Mouse (Mus musculus) layer of hippocampus, adult 2 months (tissue): Measurements from ENCODE around the gene Foxn3. TPM values are rescaled to one million over a fixed set of nuclear protein-coding genes. Genes with fewer than 3 reads are reported as not detected.

Experiments used
- DNase-seq, 2 experiments: peaks; one replicate each; pipeline ENCODE4 v3.0.0; 2022; ENCODE audit warnings: low spot score in 2 of 2
- H3K27ac ChIP-seq: fragments of 200-600 bp; 2 replicates; pipeline ENCODE4 v1.8.1; 2022
- H3K4me3 ChIP-seq: fragments of 200-600 bp; 2 replicates; pipeline ENCODE4 v1.8.1; 2022; ENCODE audit warnings: mild to moderate bottlenecking
- CTCF ChIP-seq: fragments of 200-600 bp; conservative IDR thresholded peaks from 2 replicates; pipeline ENCODE4 v1.8.1; 2022; ENCODE audit warnings: antibody characterized with exemption, mild to moderate bottlenecking, moderate library complexity
- total RNA-seq, 2 experiments: library from RNA; stranded (reverse); gene quantifications; 2 replicates each; pipeline ENCODE4 v1.2.3; 2021

The Foxn3 gene
- total RNA-seq, 2 experiments from 2014 or later, result 45.9 to 53.7 TPM

- TF ChIP-seq CTCF, result no peak
- Histone ChIP-seq H3K27ac (no peak overlapping the region), H3K4me3 (no peak overlapping the region)
- no peak for DNase-seq
Observed at GRCm38 (mm10) chr12:99349650-99349997, 213.8 kb downstream of the Foxn3 start.

- no peak for DNase-seq
- TF ChIP-seq CTCF, result no peak
- H3K4me3 ChIP-seq, result no peak overlapping the region
- no peak overlapping the region for H3K27ac ChIP-seq
Observed at GRCm38 (mm10) chr12:99348940-99349649, 214.3 kb downstream of the Foxn3 start.

GRCm38 (mm10) chr12:99347512-99347911 is 215.9 kb downstream of the Foxn3 start:
- no peak overlapping the region for H3K27ac ChIP-seq
- TF ChIP-seq CTCF, result no peak
- DNase-seq, result no peak
- no peak overlapping the region for H3K4me3 ChIP-seq

DNA sequence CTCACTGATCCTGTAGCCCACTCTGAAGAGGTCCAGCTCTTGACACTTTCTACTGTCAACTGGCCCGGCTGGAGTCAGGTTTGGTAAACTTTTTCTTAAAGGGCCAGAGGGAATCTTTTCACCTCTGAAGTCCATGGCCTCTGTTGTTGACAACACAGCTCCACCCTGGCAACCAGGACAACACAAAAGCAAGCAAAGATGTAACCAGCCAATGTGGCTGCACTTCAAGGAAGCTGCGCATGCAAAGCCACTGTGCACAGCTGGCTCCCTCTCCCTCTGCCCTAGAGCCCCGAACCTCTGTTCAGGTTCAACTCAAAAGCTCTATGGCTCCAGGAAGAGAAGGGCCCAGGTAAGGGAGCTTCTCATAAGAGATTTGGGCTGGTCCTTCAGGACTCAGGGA is 216.4 kb downstream of the Foxn3 start:
- H3K4me3 ChIP-seq, result no peak overlapping the region
- no peak overlapping the region for H3K27ac ChIP-seq
- no peak for DNase-seq
- no peak for TF ChIP-seq CTCF

- DNase-seq, result no peak
- Histone ChIP-seq H3K27ac (no peak overlapping the region), H3K4me3 (no peak overlapping the region)
- no peak for TF ChIP-seq CTCF
Observed at GRCm38 (mm10) chr12:99345323-99345722, 218.1 kb downstream of the Foxn3 start.

- Histone ChIP-seq H3K27ac (peak overlapping the region; percentile 87; the same call in 1 of the 2 replicates), H3K4me3 (no peak overlapping the region)
- no peak for TF ChIP-seq CTCF
- no peak for DNase-seq
Observed at GRCm38 (mm10) chr12:99343378-99343777, 220.0 kb downstream of the Foxn3 start.

DNA sequence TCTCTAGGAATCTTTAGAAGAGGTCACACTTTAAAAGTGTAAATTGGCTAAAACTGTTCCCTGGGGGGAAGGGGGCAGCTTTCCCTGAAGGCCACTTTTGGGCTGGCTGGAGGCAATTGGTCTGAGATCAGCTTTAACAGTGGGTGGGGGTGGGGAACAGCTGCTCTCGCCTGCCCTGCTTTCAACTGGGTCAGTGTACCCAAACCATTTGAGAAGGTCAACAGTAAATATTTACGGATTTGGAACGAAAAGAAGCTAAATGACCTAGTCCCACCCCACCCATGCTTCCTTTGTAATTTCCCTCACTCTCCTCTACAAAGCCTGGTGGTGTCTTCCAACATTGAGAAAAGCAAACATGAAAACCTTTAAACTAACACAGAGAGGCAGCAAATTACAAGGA is 221.2 kb downstream of the Foxn3 start:
- Histone ChIP-seq H3K27ac (peak overlapping the region; percentile 87), H3K4me3 (no peak overlapping the region)
- TF ChIP-seq CTCF, result peak; percentile 30
- no peak for DNase-seq

GRCm38 (mm10) chr12:99341751-99342150 is 221.6 kb downstream of the Foxn3 start:
- no peak for DNase-seq
- Histone ChIP-seq H3K4me3 (no peak overlapping the region), H3K27ac (peak overlapping the region; percentile 87)
- no peak for TF ChIP-seq CTCF

- peak; percentile 44; the same call in 1 of the 2 replicates for TF ChIP-seq CTCF
- peak overlapping the region; percentile 87 for H3K27ac ChIP-seq
- DNase-seq, result no peak
- H3K4me3 ChIP-seq, result no peak overlapping the region
Observed at GRCm38 (mm10) chr12:99340418-99341182, 222.8 kb downstream of the Foxn3 start.

GRCm38 (mm10) chr12:99339640-99340325 is 223.6 kb downstream of the Foxn3 start:
- H3K4me3 ChIP-seq, result no peak overlapping the region
- DNase-seq, result peak; percentile 77 to 91
- peak overlapping the region; percentile 87 for H3K27ac ChIP-seq
- TF ChIP-seq CTCF, result no peak

DNA sequence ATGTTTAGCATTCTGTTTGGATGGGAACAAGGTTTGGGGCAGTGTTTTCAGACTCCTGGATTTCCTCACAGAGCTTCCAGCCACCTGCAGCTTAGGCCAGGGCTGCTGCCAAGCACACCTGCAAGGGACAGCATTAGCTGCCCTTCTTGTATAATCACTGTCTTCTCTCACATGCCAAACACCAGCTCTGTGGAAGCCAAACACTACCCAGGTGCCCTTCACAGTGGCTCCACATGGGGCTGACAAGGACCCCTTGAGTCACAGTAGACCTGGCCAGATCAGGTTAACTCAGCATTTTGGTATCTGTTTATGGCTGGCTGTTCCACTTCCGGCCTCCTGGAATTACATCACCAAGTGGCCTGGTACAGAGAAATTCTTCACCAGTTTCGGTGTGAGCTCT is 224.6 kb downstream of the Foxn3 start:
- DNase-seq, result no peak
- H3K4me3 ChIP-seq, result no peak overlapping the region
- H3K27ac ChIP-seq, result peak overlapping the region; percentile 87
- TF ChIP-seq CTCF, result no peak

- TF ChIP-seq CTCF, result no peak
- no peak for DNase-seq
- H3K27ac ChIP-seq, result peak overlapping the region; percentile 59; the same call in 1 of the 2 replicates
- no peak overlapping the region for H3K4me3 ChIP-seq
Observed at GRCm38 (mm10) chr12:99337171-99337435, 226.3 kb downstream of the Foxn3 start.
